Mouse (Mus musculus) embryonic facial prominence, embryonic 11.5 days (tissue): ENCODE data around the gene Phlda2. TPM values are rescaled to one million over a fixed set of nuclear protein-coding genes. Genes with fewer than 3 reads are reported as not detected.

Experiments
- ATAC-seq: fragments of 200-750 bp; cut with Nextera tagmentation; replicated peaks from 2 replicates; pipeline ENCODE4 v1.8.0; 2017; ENCODE audit warnings: low read depth; ENCODE audit not compliant: insufficient number of reproducible peaks, low FRiP score, low TSS enrichment
- DNase-seq: peaks from one replicate; pipeline ENCODE4 v3.0.0-alpha.2; 2015; ENCODE audit warnings: low spot score
- H3K27ac ChIP-seq: fragments of 300-500 bp; sonication (generic); replicated peaks from 2 replicates; pipeline ENCODE4 v1.5.1; 2014; ENCODE audit warnings: mild to moderate bottlenecking, low read depth, low read length, control low read depth
- H3K27me3 ChIP-seq: fragments of 300-500 bp; sonication (generic); 2 replicates; pipeline ENCODE4 v1.6.1; 2014; ENCODE audit warnings: mild to moderate bottlenecking, low read length, moderate library complexity, mixed read lengths; ENCODE audit not compliant: control insufficient read depth, insufficient read depth
- H3K36me3 ChIP-seq: fragments of 300-500 bp; sonication (generic); replicated peaks from 2 replicates; pipeline ENCODE4 v1.6.1; 2014; ENCODE audit warnings: low read depth, mild to moderate bottlenecking, low read length, moderate library complexity, mixed read lengths; ENCODE audit not compliant: control insufficient read depth, insufficient read depth
- H3K4me1 ChIP-seq: fragments of 300-500 bp; sonication (generic); 2 replicates; pipeline ENCODE4 v1.6.1; 2014; ENCODE audit warnings: low read length, mixed read lengths; ENCODE audit not compliant: control insufficient read depth, insufficient read depth
- H3K4me2 ChIP-seq: fragments of 300-500 bp; sonication (generic); 2 replicates; pipeline ENCODE4 v1.6.1; 2014; ENCODE audit warnings: low read depth, mild to moderate bottlenecking, control low read depth, low read length, moderate library complexity
- H3K4me3 ChIP-seq: fragments of 300-500 bp; sonication (generic); 2 replicates; pipeline ENCODE4 v1.5.1; 2014; ENCODE audit warnings: low read depth, low read length, control low read depth
- H3K9ac ChIP-seq: fragments of 300-500 bp; sonication (generic); replicated peaks from 2 replicates; pipeline ENCODE4 v1.6.1; 2014; ENCODE audit warnings: mild to moderate bottlenecking, control low read depth, low read length
- H3K9me3 ChIP-seq: fragments of 300-500 bp; sonication (generic); replicated peaks from 2 replicates; pipeline ENCODE4 v1.6.1; 2016; ENCODE audit warnings: mild to moderate bottlenecking, low read length, inconsistent platforms, mixed read lengths; ENCODE audit not compliant: control insufficient read depth
- WGBS: fragments of 180-500 bp; shearing (Covaris S2); extraction: QIAGEN DNeasy Blood & Tissue Kit; methylation state at CpG from one replicate; pipeline ENCODE4 v1.1.7; 2014; 5-methylcytosine and 5-hydroxymethylcytosine counted together
- polyA plus RNA-seq: library from polyadenylated mRNA; unstranded; fragments of >200 nt; fragmentation: Nextera tagmentation; extraction: Ambion mirVana; gene quantifications from 2 replicates; pipeline ENCODE4 v1.2.1, GENCODE M21; 2014

Gene Phlda2
- polyA plus RNA-seq, 1 experiment from 2014 or later: 2.8 TPM

- DNase-seq (peak; percentile 72), ATAC-seq (peak; percentile 16; the same call in 1 of the 2 replicates)
- no peaks in the 10 kb centered on the region; the same call in none of the 2 replicates for H3K4me1 ChIP-seq
- H3K9ac ChIP-seq: peak overlapping the region; percentile 39
- H3K27ac ChIP-seq: peak overlapping the region; percentile 38; the same call in 1 of the 2 replicates
- peak overlapping the region; percentile 36 for H3K4me2 ChIP-seq
- WGBS: 32% methylated on average over 53 of the region's 56 CpGs
- peak overlapping the region; percentile 7 for H3K4me3 ChIP-seq
- H3K9me3 ChIP-seq: peaks cover 8% of the 10 kb centered on the region
- 0 out of 2 replicates have a peak, but pooled peaks cover 2% of the 10 kb centered on the region for H3K27me3 ChIP-seq
- no peaks in the 10 kb centered on the region for H3K36me3 ChIP-seq
Measured at GRCm38 (mm10) chr7:143464811-143465560, 38.0 kb downstream of the Phlda2 start.

GRCm38 (mm10) chr7:143463865-143464415 is 39.0 kb downstream of the Phlda2 start:
- WGBS: 39% methylated on average over 11 of the region's 11 CpGs
- no peaks in the 10 kb centered on the region for H3K36me3 ChIP-seq
- H3K9me3 ChIP-seq: peaks cover 18% of the 10 kb centered on the region
- ATAC-seq (no peak), DNase-seq (peak; percentile 86)
- H3K4me3 ChIP-seq: no peak overlapping the region
- H3K9ac ChIP-seq: no peak overlapping the region
- 0 out of 2 replicates have a peak, but pooled peaks cover 2% of the 10 kb centered on the region for H3K27me3 ChIP-seq
- no peak overlapping the region for H3K4me2 ChIP-seq
- no peaks in the 10 kb centered on the region; the same call in none of the 2 replicates for H3K4me1 ChIP-seq
- H3K27ac ChIP-seq: peak overlapping the region; percentile 38

- no peak overlapping the region for H3K4me2 ChIP-seq
- no peaks in the 10 kb centered on the region for H3K36me3 ChIP-seq
- H3K9ac ChIP-seq: no peak overlapping the region
- H3K27ac ChIP-seq: no peak overlapping the region
- 0 out of 2 replicates have a peak, but pooled peaks cover 2% of the 10 kb centered on the region for H3K27me3 ChIP-seq
- DNase-seq (no peak), ATAC-seq (no peak)
- 77% methylated on average over 5 of the region's 5 CpGs for WGBS
- H3K4me3 ChIP-seq: no peak overlapping the region
- peaks cover 19% of the 10 kb centered on the region for H3K9me3 ChIP-seq
- H3K4me1 ChIP-seq: no peaks in the 10 kb centered on the region; the same call in none of the 2 replicates
Measured at GRCm38 (mm10) chr7:143462516-143462915, 40.4 kb downstream of the Phlda2 start.

- H3K4me2 ChIP-seq: no peak overlapping the region
- DNase-seq: no peak
- ATAC-seq: no peak
- no peaks in the 10 kb centered on the region for H3K36me3 ChIP-seq
- H3K27ac ChIP-seq: 0 out of 2 replicates have a peak overlapping the region, but pooled peaks have one; percentile 31
- H3K9me3 ChIP-seq: peaks cover 19% of the 10 kb centered on the region
- H3K4me1 ChIP-seq: no peaks in the 10 kb centered on the region; the same call in 1 of the 2 replicates
- no peak overlapping the region for H3K9ac ChIP-seq
- 35% methylated on average over 11 of the region's 11 CpGs for WGBS
- 0 out of 2 replicates have a peak, but pooled peaks cover 2% of the 10 kb centered on the region for H3K27me3 ChIP-seq
- H3K4me3 ChIP-seq: no peak overlapping the region
Measured at GRCm38 (mm10) chr7:143461920-143462319, 41.0 kb downstream of the Phlda2 start.

- Histone ChIP-seq H3K27me3 (0 out of 2 replicates have a peak, but pooled peaks cover 2% of the 10 kb centered on the region), H3K36me3 (no peaks in the 10 kb centered on the region), H3K4me3 (no peak overlapping the region), H3K9me3 (peaks cover 19% of the 10 kb centered on the region), H3K4me2 (peak overlapping the region; percentile 24), H3K27ac (0 out of 2 replicates have a peak overlapping the region, but pooled peaks have one; percentile 31), H3K9ac (peak overlapping the region; percentile 35; the same call in 1 of the 2 replicates), H3K4me1 (no peaks in the 10 kb centered on the region; the same call in 1 of the 2 replicates)
- peak; percentile 50; the same call in 1 of the 2 replicates for ATAC-seq
- WGBS: 28% methylated on average over 26 of the region's 32 CpGs
- DNase-seq: no peak
Measured at GRCm38 (mm10) chr7:143461294-143461870, 41.6 kb downstream of the Phlda2 start.

GRCm38 (mm10) chr7:143460874-143461273 is 42.1 kb downstream of the Phlda2 start, which contains the start of gene Cdkn1c:
Gene Cdkn1c, minus strand, starts transcription at chr7:143461050.
- Histone ChIP-seq H3K4me3 (peak within 1 kb of the TSS; percentile 67), H3K4me1 (no peaks in the 10 kb centered on the region; the same call in 1 of the 2 replicates), H3K27ac (peak within 1 kb of the TSS; percentile 65), H3K9ac (peak within 1 kb of the TSS; percentile 76), H3K36me3 (no peaks in the 10 kb centered on the region), H3K27me3 (0 out of 2 replicates have a peak, but pooled peaks cover 2% of the 10 kb centered on the region), H3K4me2 (peak within 1 kb of the TSS; percentile 75), H3K9me3 (peaks cover 19% of the 10 kb centered on the region)
- DNase-seq (peak; percentile 90), ATAC-seq (peak; percentile 79)
- WGBS: 23% methylated on average over 41 of the region's 48 CpGs

- 0 out of 2 replicates have a peak, but pooled peaks cover 2% of the 10 kb centered on the region for H3K27me3 ChIP-seq
- 34% methylated on average over 58 of the region's 60 CpGs for whole genome bisulfite sequencing
- peaks cover 19% of the 10 kb centered on the region for H3K9me3 ChIP-seq
- H3K4me1 ChIP-seq: no peaks in the 10 kb centered on the region; the same call in 1 of the 2 replicates
- peak overlapping the region; percentile 75 for H3K4me2 ChIP-seq
- peak overlapping the region; percentile 67 for H3K4me3 ChIP-seq
- H3K9ac ChIP-seq: peak overlapping the region; percentile 76
- no peaks in the 10 kb centered on the region for H3K36me3 ChIP-seq
- DNase-seq: peak; percentile 15
- H3K27ac ChIP-seq: peak overlapping the region; percentile 65
- ATAC-seq: no peak
Measured at GRCm38 (mm10) chr7:143460217-143460834, 42.6 kb downstream of the Phlda2 start.
